Mouse (Mus musculus): ENCODE results near the gene Cep78.
"Not testable (repeated sequence)": the region's sequence is repeated elsewhere in the genome, so short reads cannot be mapped to it uniquely, and the experiment has no call there.

DNA sequence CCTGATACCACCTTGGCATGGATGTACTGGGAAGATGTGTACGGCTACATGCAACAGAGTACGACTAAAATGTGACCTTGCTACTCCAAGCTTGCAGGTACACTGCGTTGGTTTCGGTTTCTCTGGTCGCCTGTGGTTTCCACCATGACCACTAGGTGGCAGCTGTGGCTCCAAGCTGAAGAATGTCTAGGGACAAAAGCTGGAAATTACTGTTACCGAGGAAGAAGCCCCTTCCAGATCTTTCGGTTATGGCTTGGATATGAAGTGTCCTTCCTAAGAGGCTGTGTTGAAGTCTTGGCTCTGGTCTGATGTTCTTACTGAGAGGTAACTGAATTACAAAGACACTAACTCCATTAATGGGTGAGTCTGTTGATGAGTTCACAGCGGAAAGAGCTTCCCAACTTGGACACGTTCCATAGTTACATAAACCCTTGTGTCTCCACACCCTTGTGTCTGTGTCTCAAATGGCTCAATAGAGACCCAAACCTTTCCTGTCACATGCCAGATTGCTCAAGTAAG is 44.5 kb upstream of the Cep78 start:
- TF ChIP-seq ZNF384 (IDR thresholded peaks at IDR 0.05; ENCODE audit: low read depth, low read length); MAFK (IDR thresholded peaks at IDR 0.05; ENCODE audit: insufficient read depth, low read depth, low read length): not testable (repeated sequence)
